Mouse (Mus musculus) left cerebral cortex, postnatal 25 days (tissue): ENCODE data around the gene Stab2. TPM values are rescaled to one million over a fixed set of nuclear protein-coding genes. Genes with fewer than 3 reads are reported as not detected.

Source experiments
- DNase-seq, 2 experiments: peaks; one replicate each; pipeline ENCODE4 v3.0.0; 2022; ENCODE audit warnings: low spot score in 2 of 2, mixed read lengths in 1 of 2
- intact Hi-C: fragments of 180-260 bp; cut with DNase I; formaldehyde crosslinking; loops from one replicate; pipeline ENCODE4 v1.15.1; 2025
- total RNA-seq, 2 experiments: library from RNA; stranded (reverse); gene quantifications; 2 replicates each; pipeline ENCODE4 v1.2.3; 2021

Gene Stab2
- total RNA-seq, 2 experiments from 2014 or later: 0.43 to 0.66 TPM

DNA sequence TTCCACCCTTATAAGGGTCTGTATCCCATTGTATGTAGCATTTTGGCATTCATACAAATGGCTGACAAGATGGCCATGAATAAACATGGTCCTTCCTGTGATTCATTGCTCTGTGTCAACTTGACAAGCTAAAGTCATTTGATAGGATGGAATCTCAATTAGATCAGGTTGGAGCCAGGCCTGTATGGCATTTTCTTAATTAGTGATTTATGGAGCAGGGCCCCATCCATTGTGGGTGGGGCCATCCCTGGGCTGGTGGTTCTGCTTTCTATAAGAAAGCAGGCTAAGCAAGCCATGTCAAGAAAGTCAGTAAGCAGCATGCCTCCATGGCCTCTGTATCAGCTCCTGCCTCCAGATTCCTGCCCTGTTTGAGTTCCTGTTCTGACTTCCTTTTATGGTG is 92.2 kb downstream of the Stab2 start:
- no peak for DNase-seq
- intact Hi-C loops: no loop called here

DNA sequence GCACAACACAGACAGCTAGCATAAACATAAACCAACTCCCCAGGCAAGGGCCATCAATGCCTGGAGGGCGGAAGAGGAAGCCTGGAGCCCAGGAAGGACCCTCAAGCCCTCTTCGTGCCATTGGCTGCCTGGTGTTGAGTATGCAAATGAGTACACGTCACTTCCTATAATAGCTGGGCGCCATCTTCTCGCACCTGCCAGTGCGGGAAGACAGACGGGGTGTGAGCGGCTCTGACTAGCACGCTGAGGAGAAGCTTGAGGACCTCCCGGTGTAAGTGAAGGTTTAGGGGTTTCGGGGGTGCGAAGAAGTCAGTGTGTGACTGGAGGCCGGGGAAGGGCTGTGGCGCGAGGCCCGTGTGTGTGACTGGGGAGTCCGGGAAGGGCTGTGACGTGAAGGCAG is 99.3 kb downstream of the Stab2 start:
- intact Hi-C loops: no loop called here

GRCm38 (mm10) chr10:86907043-86907442 is 100.8 kb downstream of the Stab2 start:
- intact Hi-C loops: no loop called here
- peak in 1 of 2 experiments; percentile 22 for DNase-seq

More for the DNA sequence above, 99.3 kb downstream of the Stab2 start:
- no peak for DNase-seq

GRCm38 (mm10) chr10:86895531-86895930 is 112.3 kb downstream of the Stab2 start:
- DNase-seq: no peak
- intact Hi-C loops: no loop called here

GRCm38 (mm10) chr10:86891066-86891465 is 116.8 kb downstream of the Stab2 start:
- no peak for DNase-seq
- intact Hi-C loops: loop anchor here (2.0 kb wide), 1 partner anchor 50 kb away; no protein-coding TSS in a partner anchor

- intact Hi-C loops: loop anchor here (2.0 kb wide), 1 partner anchor 50 kb away; no protein-coding TSS in a partner anchor
- peak; percentile 51 to 72 for DNase-seq
These were observed 117.5 kb downstream of the Stab2 start for GRCm38 (mm10) chr10:86890166-86890930.

GRCm38 (mm10) chr10:86889440-86889839 is 118.4 kb downstream of the Stab2 start:
- intact Hi-C loops: no loop called here
- no peak for DNase-seq

GRCm38 (mm10) chr10:86886434-86886833 is 121.4 kb downstream of the Stab2 start:
- intact Hi-C loops: no loop called here
- no peak for DNase-seq

DNA sequence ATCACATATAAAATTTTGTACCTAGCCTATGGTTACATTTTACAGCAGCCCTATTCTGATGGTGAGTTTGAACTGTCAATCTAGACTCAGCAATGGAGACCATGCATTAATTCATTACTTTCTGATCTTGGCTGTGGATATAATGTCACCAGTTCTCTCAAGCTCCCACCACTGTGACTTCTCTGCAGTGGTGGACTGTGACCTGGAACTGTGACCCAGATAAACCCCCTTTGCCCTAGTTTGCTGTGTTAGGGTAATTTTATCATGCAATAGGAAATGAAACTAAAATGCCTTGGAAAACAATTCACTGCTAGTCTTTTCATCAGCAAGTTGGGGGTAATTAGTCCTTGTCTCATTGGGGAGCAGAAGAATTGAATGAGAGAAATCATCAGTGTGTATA is 126.4 kb downstream of the Stab2 start:
- intact Hi-C loops: no loop called here
- no peak for DNase-seq

DNA sequence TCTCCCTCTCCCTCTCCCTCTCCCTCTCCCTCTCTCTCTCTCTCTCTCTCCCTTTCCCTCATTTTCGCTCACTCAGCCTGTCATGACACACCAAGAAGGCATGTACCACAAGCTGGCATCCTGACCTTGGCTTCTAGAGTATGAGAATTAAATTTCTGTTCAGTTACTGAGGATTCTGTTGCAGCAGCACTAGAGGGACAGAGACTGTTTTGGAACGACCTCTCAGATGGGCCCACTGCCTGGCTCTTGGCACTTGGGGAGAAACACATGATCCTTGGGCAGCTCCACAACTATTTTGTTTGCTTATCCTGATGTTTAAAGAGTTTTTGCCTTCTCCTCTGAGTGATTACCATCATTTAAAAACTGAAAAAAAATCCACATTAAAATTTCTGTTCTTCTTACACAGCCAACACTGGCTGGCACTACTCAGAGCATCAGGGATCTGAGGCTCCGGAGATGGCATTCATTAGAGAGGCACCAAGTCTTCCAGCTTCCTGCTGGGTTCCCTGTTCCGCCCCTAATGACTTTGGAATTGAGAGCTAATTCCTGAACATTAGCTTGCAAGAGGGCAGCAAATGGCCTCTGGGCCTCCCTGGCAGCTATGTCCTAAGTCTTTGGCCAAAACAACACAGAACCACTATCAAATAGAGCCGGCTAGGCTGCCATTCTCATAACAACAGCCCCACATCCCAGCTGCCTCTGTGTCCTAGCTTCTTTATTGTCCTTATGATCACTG is 127.6 kb downstream of the Stab2 start:
- intact Hi-C loops: no loop called here
- peak in 1 of 2 experiments; percentile 31 for DNase-seq

GRCm38 (mm10) chr10:86878721-86879120 is 129.1 kb downstream of the Stab2 start:
- intact Hi-C loops: no loop called here
- DNase-seq: no peak

- no peak for DNase-seq
- intact Hi-C loops: no loop called here
These were observed 135.2 kb downstream of the Stab2 start for GRCm38 (mm10) chr10:86872591-86872990.

GRCm38 (mm10) chr10:86872121-86872520 is 135.7 kb downstream of the Stab2 start:
- no peak for DNase-seq
- intact Hi-C loops: no loop called here

GRCm38 (mm10) chr10:86863429-86863828 is 144.4 kb downstream of the Stab2 start:
- intact Hi-C loops: no loop called here
- DNase-seq: no peak

- no peak for DNase-seq
- intact Hi-C loops: no loop called here
These were observed 145.3 kb downstream of the Stab2 start for GRCm38 (mm10) chr10:86862496-86862895.

GRCm38 (mm10) chr10:86860396-86860795 is 147.4 kb downstream of the Stab2 start:
- intact Hi-C loops: no loop called here
- DNase-seq: no peak

DNA sequence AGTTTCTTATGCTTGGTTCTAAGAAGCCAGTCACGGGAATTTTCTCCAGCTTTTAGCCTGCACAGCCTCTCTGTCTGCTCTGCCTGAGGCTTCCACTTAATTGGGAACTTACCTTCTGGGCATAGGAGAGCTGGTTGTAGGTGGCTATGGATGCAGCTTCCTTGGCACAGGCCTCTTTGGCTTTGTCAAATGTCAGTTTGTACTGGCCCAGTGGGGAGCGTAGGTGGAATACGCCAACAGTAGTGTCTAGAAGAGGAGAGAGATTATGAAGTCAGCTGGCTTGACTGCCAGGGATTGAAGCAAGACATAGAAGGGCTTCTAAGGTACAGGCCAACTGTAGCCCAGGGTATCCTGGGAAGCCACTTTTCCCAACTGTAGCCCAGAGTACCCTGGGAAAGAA is 154.4 kb downstream of the Stab2 start:
- intact Hi-C loops: no loop called here
- peak in 1 of 2 experiments; percentile 38 for DNase-seq

DNA sequence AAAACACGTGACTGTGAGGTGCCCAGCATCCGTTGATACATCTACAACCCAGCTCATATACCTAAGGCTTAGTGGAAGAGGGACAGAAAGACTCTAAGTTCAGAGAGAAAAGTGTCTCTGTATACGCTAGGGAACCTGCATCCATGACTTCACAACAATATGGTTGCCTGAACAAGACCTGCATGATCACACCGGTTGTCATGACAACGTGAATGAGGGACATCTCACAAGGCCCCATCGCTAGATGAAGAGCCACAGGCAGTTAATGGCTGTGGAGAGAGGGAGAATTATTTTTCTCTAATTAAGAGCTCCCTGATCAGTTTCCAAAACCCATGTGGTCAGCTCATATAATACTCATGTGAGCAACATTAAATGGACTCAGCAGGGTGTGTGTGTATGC is 155.7 kb downstream of the Stab2 start:
- intact Hi-C loops: no loop called here
- DNase-seq: no peak

DNA sequence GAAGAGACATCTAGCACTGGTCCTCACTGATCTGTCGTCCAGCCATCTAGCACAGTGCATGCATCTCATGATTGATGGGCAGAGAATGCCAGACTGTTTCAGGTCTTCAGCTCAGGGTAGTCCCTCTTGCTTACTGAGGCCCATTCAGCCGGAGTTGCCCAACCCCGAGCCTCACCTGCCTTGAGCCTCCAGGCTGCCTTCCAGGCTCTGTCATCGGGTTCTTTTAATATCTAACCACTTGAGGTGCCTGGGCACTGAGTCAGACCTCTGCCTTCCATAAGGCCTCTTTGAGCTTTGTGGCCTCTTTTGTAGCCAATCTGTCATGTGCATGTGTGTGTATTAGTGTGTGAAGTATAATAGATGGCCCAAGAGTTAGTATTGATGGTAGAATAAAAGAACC is 158.3 kb downstream of the Stab2 start:
- intact Hi-C loops: no loop called here
- DNase-seq: no peak

GRCm38 (mm10) chr10:86849087-86849486 is 158.7 kb downstream of the Stab2 start:
- intact Hi-C loops: no loop called here
- no peak for DNase-seq

- intact Hi-C loops: no loop called here
- no peak for DNase-seq
These were observed 160.8 kb downstream of the Stab2 start for GRCm38 (mm10) chr10:86846926-86847467.
